Mouse (Mus musculus) midbrain, postnatal 0 days (tissue): Measurements from ENCODE around the gene Magea10. TPM values are rescaled to one million over a fixed set of nuclear protein-coding genes. Genes with fewer than 3 reads are reported as not detected.

Experiments
- ATAC-seq: fragments of 200-750 bp; cut with Nextera tagmentation; 2 replicates; pipeline ENCODE4 v1.8.0; 2017; ENCODE audit warnings: moderate number of reproducible peaks, mild to moderate bottlenecking, moderate TSS enrichment, moderate library complexity; ENCODE audit not compliant: low FRiP score
- DNase-seq: peaks from one replicate; pipeline ENCODE4 v3.0.0-alpha.2; 2015; ENCODE audit warnings: low spot score
- H3K27ac ChIP-seq: fragments of 300-500 bp; sonication (generic); 2 replicates; pipeline ENCODE4 v1.5.1; 2014; ENCODE audit warnings: low read depth, mild to moderate bottlenecking, low read length, mixed read lengths
- H3K27me3 ChIP-seq: fragments of 300-500 bp; sonication (generic); 2 replicates; pipeline ENCODE4 v1.6.1; 2014; ENCODE audit warnings: low read length, control low read depth, mixed read lengths; ENCODE audit not compliant: insufficient read depth
- H3K36me3 ChIP-seq: fragments of 300-500 bp; sonication (generic); 2 replicates; pipeline ENCODE4 v1.6.1; 2014; ENCODE audit warnings: low read length, control low read depth, mixed read lengths; ENCODE audit not compliant: insufficient read depth
- H3K4me1 ChIP-seq: fragments of 300-500 bp; sonication (generic); 2 replicates; pipeline ENCODE4 v1.6.1; 2014; ENCODE audit warnings: mild to moderate bottlenecking, control low read depth, antibody characterized with exemption, low read length, mixed read lengths; ENCODE audit not compliant: insufficient read depth
- H3K4me2 ChIP-seq: fragments of 300-500 bp; sonication (generic); 2 replicates; pipeline ENCODE4 v1.6.1; 2014; ENCODE audit warnings: low read depth, mild to moderate bottlenecking, low read length, mixed read lengths; ENCODE audit not compliant: poor library complexity, severe bottlenecking
- H3K4me3 ChIP-seq: fragments of 300-500 bp; sonication (generic); 2 replicates; pipeline ENCODE4 v1.5.1; 2014; ENCODE audit warnings: low read depth, mild to moderate bottlenecking, low read length, moderate library complexity
- H3K9ac ChIP-seq: fragments of 300-500 bp; sonication (generic); replicated peaks from 2 replicates; pipeline ENCODE4 v1.6.1; 2014; ENCODE audit warnings: mild to moderate bottlenecking, low read length, moderate library complexity, mixed read lengths; ENCODE audit not compliant: poor library complexity, severe bottlenecking
- H3K9me3 ChIP-seq: fragments of 300-500 bp; sonication (generic); 2 replicates; pipeline ENCODE4 v1.6.1; 2016; ENCODE audit warnings: low read length, control low read depth
- CTCF ChIP-seq: IDR thresholded peaks from 2 replicates; pipeline ENCODE4 v1.5.1; 2016; ENCODE audit warnings: antibody characterized with exemption, mild to moderate bottlenecking
- WGBS: fragments of 180-500 bp; shearing (Covaris S2); extraction: QIAGEN DNeasy Blood & Tissue Kit; methylation state at CpG from one replicate; pipeline ENCODE4 v1.1.7; 2014; 5-methylcytosine and 5-hydroxymethylcytosine counted together
- polyA plus RNA-seq: library from polyadenylated mRNA; unstranded; fragments of >200 nt; fragmentation: Nextera tagmentation; extraction: Ambion mirVana; gene quantifications from 2 replicates; pipeline ENCODE4 v1.2.1, GENCODE M21; 2015
- total RNA-seq: library from RNA; depleted of rRNA; stranded (reverse); fragments of >200 nt; gene quantifications from 2 replicates; pipeline ENCODE4 v1.2.3, GENCODE M21; 2014; rRNA removed

The Magea10 gene
- total RNA-seq (not detected in 2 replicates), polyA plus RNA-seq (not detected in 2 replicates)

- H3K27me3 ChIP-seq: no peaks in the 10 kb centered on the region
- no peaks in the 10 kb centered on the region for H3K36me3 ChIP-seq
- H3K9me3 ChIP-seq: no peaks in the 10 kb centered on the region
- ATAC-seq: no peak
- DNase-seq: no peak
- no peak within 1 kb of the TSS for H3K4me2 ChIP-seq
- 93% methylated on average over 6 of the region's 6 CpGs for WGBS
- H3K4me3 ChIP-seq: no peak within 1 kb of the TSS
- no peak within 1 kb of the TSS for H3K9ac ChIP-seq
- TF ChIP-seq CTCF: no peak
- H3K4me1 ChIP-seq: no peaks in the 10 kb centered on the region
- H3K27ac ChIP-seq: no peak within 1 kb of the TSS
Measured at GRCm38 (mm10) chrX:72386758-72387157, at the start of gene Magea10. Gene Magea10 (minus strand): TSS chrX:72386858.

- no peaks in the 10 kb centered on the region for H3K9me3 ChIP-seq
- TF ChIP-seq CTCF: no peak
- 64% methylated on average over 1 of the region's 1 CpGs for WGBS
- H3K36me3 ChIP-seq: no peaks in the 10 kb centered on the region
- no peaks in the 10 kb centered on the region for H3K4me1 ChIP-seq
- H3K27ac ChIP-seq: no peak overlapping the region
- DNase-seq (no peak), ATAC-seq (no peak)
- H3K27me3 ChIP-seq: no peaks in the 10 kb centered on the region
- H3K4me3 ChIP-seq: no peak overlapping the region
- H3K9ac ChIP-seq: no peak overlapping the region
- H3K4me2 ChIP-seq: no peak overlapping the region
Measured at GRCm38 (mm10) chrX:72381972-72382371, 4.7 kb downstream of the Magea10 start.

Other genes starting within 250 kb of the Magea10 start
- not detected in 2 replicates for gene Magea4, start 164.8 kb downstream of the Magea10 start, total RNA-seq
- gene Magea4, start 164.8 kb downstream of the Magea10 start, polyA plus RNA-seq: not detected in 2 replicates
- gene Gabre, start 112.1 kb downstream of the Magea10 start, total RNA-seq: 0.27 and 1.0 TPM in 2 replicates
- 0.92 and 1.7 TPM in 2 replicates for gene Gabre, start 112.1 kb downstream of the Magea10 start, polyA plus RNA-seq